Mouse (Mus musculus): ENCODE data around the gene Mfsd2a. TPM values are rescaled to one million over a fixed set of nuclear protein-coding genes. Genes with fewer than 3 reads are reported as not detected.

Gene Mfsd2a
- polyA plus RNA-seq, 1 experiment, result 7.5 TPM

- Histone ChIP-seq H3K4me2 (ENCODE audit: low read depth) (no peak overlapping the region), H3ac (ENCODE audit: control insufficient read depth, insufficient read length) (no peak overlapping the region), H3K4me3 (no peak overlapping the region), H3K27me3 (ENCODE audit: control insufficient read depth, insufficient read depth, insufficient read length) (peaks cover 5% of the 10 kb centered on the region), H3K36me3 (ENCODE audit: control insufficient read depth, insufficient read depth) (no peaks in the 10 kb centered on the region), H3K79me2 (ENCODE audit: control insufficient read depth, insufficient read depth) (no peaks in the 10 kb centered on the region)
- TF ChIP-seq REST (IDR thresholded peaks at IDR 0.05; ENCODE audit: insufficient read depth, insufficient read length), result no peak
- TF ChIP-seq MYOG (IDR thresholded peaks at IDR 0.05; ENCODE audit: control insufficient read depth in 1 of 3, insufficient read depth in 1 of 3, insufficient read length in 2 of 3, low read depth in 2 of 3), result no peak
- TF ChIP-seq TCF3 (IDR thresholded peaks at IDR 0.05; ENCODE audit: insufficient read length, low read depth), result no peak
- no peak for TF ChIP-seq USF1 (IDR thresholded peaks at IDR 0.05; ENCODE audit: low read depth)
- no peak for TF ChIP-seq SRF (IDR thresholded peaks at IDR 0.05; ENCODE audit: control insufficient read depth, insufficient read length, low read depth)
Observed at GRCm38 (mm10) chr4:122987421-122987820, 26.4 kb upstream of the Mfsd2a start.

- Histone ChIP-seq H3K4me3 (no peak overlapping the region), H3K79me2 (ENCODE audit: control insufficient read depth, insufficient read depth) (no peaks in the 10 kb centered on the region), H3K27me3 (ENCODE audit: control insufficient read depth, insufficient read depth, insufficient read length) (peaks cover 5% of the 10 kb centered on the region), H3K4me2 (ENCODE audit: low read depth) (no peak overlapping the region), H3ac (ENCODE audit: control insufficient read depth, insufficient read length) (no peak overlapping the region), H3K36me3 (ENCODE audit: control insufficient read depth, insufficient read depth) (no peaks in the 10 kb centered on the region)
- TF ChIP-seq MYOG (IDR thresholded peaks at IDR 0.05; ENCODE audit: control insufficient read depth in 1 of 3, insufficient read depth in 1 of 3, insufficient read length in 2 of 3, low read depth in 2 of 3) (peak in 1 of 3 experiments; percentile 17), SRF (IDR thresholded peaks at IDR 0.05; ENCODE audit: control insufficient read depth, insufficient read length, low read depth) (no peak), POLR2AphosphoS2 (IDR thresholded peaks at IDR 0.05; ENCODE audit: insufficient read length, low read depth) (no peak)
Observed at GRCm38 (mm10) chr4:122985110-122985509, 24.1 kb upstream of the Mfsd2a start.

- Histone ChIP-seq H3K27me3 (ENCODE audit: control insufficient read depth, insufficient read depth, insufficient read length) (peaks cover 5% of the 10 kb centered on the region), H3ac (ENCODE audit: control insufficient read depth, insufficient read length) (no peak overlapping the region), H3K36me3 (ENCODE audit: control insufficient read depth, insufficient read depth) (no peaks in the 10 kb centered on the region), H3K79me2 (ENCODE audit: control insufficient read depth, insufficient read depth) (no peaks in the 10 kb centered on the region), H3K4me2 (ENCODE audit: low read depth) (no peak overlapping the region), H3K4me3 (no peak overlapping the region)
- TF ChIP-seq CEBPB (IDR thresholded peaks at IDR 0.05; ENCODE audit: insufficient read depth, poor library complexity, severe bottlenecking) (no peak), USF1 (IDR thresholded peaks at IDR 0.05; ENCODE audit: low read depth) (no peak), TCF3 (IDR thresholded peaks at IDR 0.05; ENCODE audit: insufficient read length, low read depth) (no peak), POLR2A (IDR thresholded peaks at IDR 0.05; ENCODE audit: insufficient read length, low read depth) (no peak), E2F4 (IDR thresholded peaks at IDR 0.05; ENCODE audit: insufficient read depth) (no peak), POLR2AphosphoS2 (IDR thresholded peaks at IDR 0.05; ENCODE audit: insufficient read length, low read depth) (no peak), TCF12 (IDR thresholded peaks at IDR 0.05; ENCODE audit: insufficient read depth, poor library complexity, severe bottlenecking) (no peak), MAX (IDR thresholded peaks at IDR 0.05; ENCODE audit: low read depth) (no peak), MYOD1 (IDR thresholded peaks at IDR 0.05; ENCODE audit: control insufficient read depth in 1 of 3, insufficient read length in 2 of 3, low read depth in 2 of 3) (no peak), SRF (IDR thresholded peaks at IDR 0.05; ENCODE audit: control insufficient read depth, insufficient read length, low read depth) (no peak), MYOG (IDR thresholded peaks at IDR 0.05; ENCODE audit: control insufficient read depth in 1 of 3, insufficient read depth in 1 of 3, insufficient read length in 2 of 3, low read depth in 2 of 3) (no peak), REST (IDR thresholded peaks at IDR 0.05; ENCODE audit: insufficient read depth, insufficient read length) (no peak)
Observed at GRCm38 (mm10) chr4:122983486-122984261, 22.7 kb upstream of the Mfsd2a start.

GRCm38 (mm10) chr4:122982537-122982936 lies 21.5 kb upstream of the Mfsd2a start:
- H3ac ChIP-seq (ENCODE audit: control insufficient read depth, insufficient read length), result no peak overlapping the region
- H3K4me2 ChIP-seq (ENCODE audit: low read depth), result no peak overlapping the region
- TF ChIP-seq USF1 (IDR thresholded peaks at IDR 0.05; ENCODE audit: low read depth) (no peak), MYOD1 (IDR thresholded peaks at IDR 0.05; ENCODE audit: control insufficient read depth in 1 of 3, insufficient read length in 2 of 3, low read depth in 2 of 3) (no peak), SRF (IDR thresholded peaks at IDR 0.05; ENCODE audit: control insufficient read depth, insufficient read length, low read depth) (no peak), E2F4 (IDR thresholded peaks at IDR 0.05; ENCODE audit: insufficient read depth) (no peak), MAX (IDR thresholded peaks at IDR 0.05; ENCODE audit: low read depth) (no peak), MYOG (IDR thresholded peaks at IDR 0.05; ENCODE audit: control insufficient read depth in 1 of 3, insufficient read depth in 1 of 3, insufficient read length in 2 of 3, low read depth in 2 of 3) (no peak), CEBPB (IDR thresholded peaks at IDR 0.05; ENCODE audit: insufficient read depth, poor library complexity, severe bottlenecking) (no peak), TCF3 (IDR thresholded peaks at IDR 0.05; ENCODE audit: insufficient read length, low read depth) (no peak)

GRCm38 (mm10) chr4:122981930-122982329 lies 20.9 kb upstream of the Mfsd2a start:
- H3K27me3 ChIP-seq (ENCODE audit: control insufficient read depth, insufficient read depth, insufficient read length), result peaks cover 5% of the 10 kb centered on the region
- no peak overlapping the region for H3ac ChIP-seq (ENCODE audit: control insufficient read depth, insufficient read length)
- no peak overlapping the region for H3K4me2 ChIP-seq (ENCODE audit: low read depth)
- H3K36me3 ChIP-seq (ENCODE audit: control insufficient read depth, insufficient read depth), result no peaks in the 10 kb centered on the region
- H3K4me3 ChIP-seq, result no peak overlapping the region
- TF ChIP-seq MYOG (IDR thresholded peaks at IDR 0.05; ENCODE audit: control insufficient read depth in 1 of 3, insufficient read depth in 1 of 3, insufficient read length in 2 of 3, low read depth in 2 of 3) (no peak), E2F4 (IDR thresholded peaks at IDR 0.05; ENCODE audit: insufficient read depth) (no peak), POLR2AphosphoS2 (IDR thresholded peaks at IDR 0.05; ENCODE audit: insufficient read length, low read depth) (no peak), TCF12 (IDR thresholded peaks at IDR 0.05; ENCODE audit: insufficient read depth, poor library complexity, severe bottlenecking) (no peak), USF1 (IDR thresholded peaks at IDR 0.05; ENCODE audit: low read depth) (no peak), MYOD1 (IDR thresholded peaks at IDR 0.05; ENCODE audit: control insufficient read depth in 1 of 3, insufficient read length in 2 of 3, low read depth in 2 of 3) (no peak), POLR2A (IDR thresholded peaks at IDR 0.05; ENCODE audit: insufficient read length, low read depth) (no peak), REST (IDR thresholded peaks at IDR 0.05; ENCODE audit: insufficient read depth, insufficient read length) (no peak), CEBPB (IDR thresholded peaks at IDR 0.05; ENCODE audit: insufficient read depth, poor library complexity, severe bottlenecking) (no peak)
- no peaks in the 10 kb centered on the region for H3K79me2 ChIP-seq (ENCODE audit: control insufficient read depth, insufficient read depth)

More at GRCm38 (mm10) chr4:122982537-122982936, 21.5 kb upstream of the Mfsd2a start:
- Histone ChIP-seq H3K79me2 (ENCODE audit: control insufficient read depth, insufficient read depth) (no peaks in the 10 kb centered on the region), H3K36me3 (ENCODE audit: control insufficient read depth, insufficient read depth) (no peaks in the 10 kb centered on the region), H3K4me3 (no peak overlapping the region), H3K27me3 (ENCODE audit: control insufficient read depth, insufficient read depth, insufficient read length) (peaks cover 5% of the 10 kb centered on the region)

Measured in myocyte (in vitro differentiated cells).